Mouse (Mus musculus) CH12.LX (cell line): ENCODE data around the gene Ttc7. TPM values are rescaled to one million over a fixed set of nuclear protein-coding genes. Genes with fewer than 3 reads are reported as not detected.

Source experiments
- DNase-seq: peaks from one replicate; pipeline ENCODE4 v3.0.0-alpha.2; 2013; ENCODE audit errors: extremely low read depth
- H3K27ac ChIP-seq: 2 replicates; pipeline ENCODE4 v1.5.1; 2012; ENCODE audit warnings: low read depth, mild to moderate bottlenecking, control low read depth, moderate library complexity; ENCODE audit not compliant: insufficient read depth
- H3K27me3 ChIP-seq: replicated peaks from 2 replicates; pipeline ENCODE3; 2012; ENCODE audit warnings: inconsistent platforms
- H3K36me3 ChIP-seq, 2 experiments: replicated peaks in 1 of 2; 2 replicates each; pipeline versions ENCODE3 to v1.6.1; 2012; ENCODE audit warnings: inconsistent platforms in 1 of 2, low read length in 1 of 2, mild to moderate bottlenecking in 1 of 2, mixed read lengths in 1 of 2, moderate library complexity in 1 of 2; ENCODE audit not compliant: control insufficient read depth in 1 of 2, insufficient read depth in 1 of 2
- H3K4me1 ChIP-seq, 2 experiments: 2 replicates each; pipeline ENCODE4 v1.6.1; 2012; ENCODE audit warnings: inconsistent platforms in 1 of 2, moderate library complexity in 1 of 2; ENCODE audit not compliant: insufficient read depth in 2 of 2, control insufficient read depth in 1 of 2
- H3K4me2 ChIP-seq: 2 replicates; pipeline ENCODE4 v1.6.1; 2012; ENCODE audit warnings: low read depth, mild to moderate bottlenecking, control low read depth; ENCODE audit not compliant: poor library complexity, insufficient read depth, severe bottlenecking
- H3K4me3 ChIP-seq, 3 experiments: fragments of 150-350 bp in 1 of 3; sonication (generic) in 1 of 3; replicated peaks in 1 of 3; 2 replicates each; pipeline versions ENCODE3 to v1.5.1; 2011 to 2012; ENCODE audit warnings: low read depth in 2 of 3, low read length in 2 of 3, mild to moderate bottlenecking in 2 of 3, moderate library complexity in 2 of 3, control low read depth in 1 of 3, improper control_type of control experiment in 1 of 3, inconsistent platforms in 1 of 3, mixed read lengths in 1 of 3; ENCODE audit not compliant: poor library complexity in 1 of 3
- H3K79me2 ChIP-seq: replicated peaks from 2 replicates; pipeline ENCODE4 v1.6.1; 2012; ENCODE audit warnings: mild to moderate bottlenecking, moderate library complexity; ENCODE audit not compliant: control insufficient read depth, poor library complexity, insufficient read depth, severe bottlenecking; ENCODE audit errors: extremely low read depth
- H3K9ac ChIP-seq: 2 replicates; pipeline ENCODE4 v1.6.1; 2012; ENCODE audit warnings: low read depth, mild to moderate bottlenecking, control low read depth, moderate library complexity; ENCODE audit not compliant: insufficient read depth
- H3K9me3 ChIP-seq: replicated peaks from 2 replicates; pipeline ENCODE3; 2012; ENCODE audit warnings: low read length, inconsistent platforms, mixed read lengths
- CHD1 ChIP-seq: IDR thresholded peaks from 2 replicates; pipeline ENCODE4 v1.6.1; 2012; ENCODE audit warnings: low read depth, low read length, improper control_type of control experiment, inconsistent platforms
- E2F4 ChIP-seq: IDR thresholded peaks from 2 replicates; pipeline ENCODE4 v1.6.1; 2011; ENCODE audit warnings: low read depth, low read length, improper control_type of control experiment; ENCODE audit not compliant: insufficient replicate concordance
- EP300 ChIP-seq: IDR thresholded peaks from 2 replicates; pipeline ENCODE4 v1.6.1; 2011; ENCODE audit warnings: low read length, improper control_type of control experiment
- ETS1 ChIP-seq: conservative IDR thresholded peaks from 2 replicates; pipeline ENCODE4 v1.6.1; 2012; ENCODE audit warnings: low read depth, mild to moderate bottlenecking, inconsistent platforms, low read length, improper control_type of control experiment, moderate library complexity
- GABPA ChIP-seq: IDR thresholded peaks from 2 replicates; pipeline ENCODE4 v1.6.1; 2012; ENCODE audit warnings: low read depth, low read length, improper control_type of control experiment, inconsistent platforms; ENCODE audit not compliant: insufficient replicate concordance
- HCFC1 ChIP-seq: IDR thresholded peaks from 2 replicates; pipeline ENCODE4 v1.6.1; 2012; ENCODE audit warnings: low read depth, mild to moderate bottlenecking, inconsistent platforms, low read length, improper control_type of control experiment
- JUND ChIP-seq: conservative IDR thresholded peaks from 2 replicates; pipeline ENCODE4 v1.6.1; 2011; ENCODE audit warnings: low read depth, low read length, improper control_type of control experiment
- KAT2A ChIP-seq: IDR thresholded peaks from 2 replicates; pipeline ENCODE4 v1.6.1; 2012; ENCODE audit warnings: low read length, improper control_type of control experiment, inconsistent platforms; ENCODE audit not compliant: insufficient replicate concordance
- MAFK ChIP-seq: IDR thresholded peaks from 2 replicates; pipeline ENCODE4 v1.6.1; 2011; ENCODE audit warnings: low read length, improper control_type of control experiment; ENCODE audit not compliant: insufficient replicate concordance
- MXI1 ChIP-seq: IDR thresholded peaks from 2 replicates; pipeline ENCODE4 v1.6.1; 2011; ENCODE audit warnings: mild to moderate bottlenecking, low read depth, low read length, improper control_type of control experiment
- MYC ChIP-seq: IDR thresholded peaks from 2 replicates; pipeline ENCODE4 v1.6.1; 2011; ENCODE audit warnings: low read depth, mild to moderate bottlenecking, improper control_type of control experiment, low read length
- NELFE ChIP-seq: IDR thresholded peaks from 2 replicates; pipeline ENCODE4 v1.6.1; 2011; ENCODE audit warnings: low read depth, low read length, improper control_type of control experiment
- NRF1 ChIP-seq: IDR thresholded peaks from 2 replicates; pipeline ENCODE4 v1.6.1; 2014; ENCODE audit warnings: low read depth, mild to moderate bottlenecking, inconsistent platforms, low read length, improper control_type of control experiment, moderate library complexity
- SIN3A ChIP-seq: IDR thresholded peaks from 2 replicates; pipeline ENCODE4 v1.6.1; 2012; ENCODE audit warnings: low read length, improper control_type of control experiment, inconsistent platforms
- USF1 ChIP-seq: IDR thresholded peaks from 2 replicates; pipeline ENCODE4 v1.6.1; 2014; ENCODE audit warnings: low read depth, mild to moderate bottlenecking, inconsistent platforms, low read length, improper control_type of control experiment
- USF2 ChIP-seq: conservative IDR thresholded peaks from 2 replicates; pipeline ENCODE4 v1.6.1; 2011; ENCODE audit warnings: low read depth, low read length, improper control_type of control experiment
- ZC3H11A ChIP-seq: IDR thresholded peaks from 2 replicates; pipeline ENCODE4 v1.6.1; 2012; ENCODE audit warnings: low read depth, mild to moderate bottlenecking, inconsistent platforms, low read length, improper control_type of control experiment
- ZKSCAN1 ChIP-seq: IDR thresholded peaks from 2 replicates; pipeline ENCODE4 v1.6.1; 2012; ENCODE audit warnings: low read depth, inconsistent platforms, low read length, improper control_type of control experiment, borderline replicate concordance
- ZMIZ1 ChIP-seq: IDR thresholded peaks from 2 replicates; pipeline ENCODE4 v1.6.1; 2012; ENCODE audit warnings: low read depth, mild to moderate bottlenecking, inconsistent platforms, low read length, improper control_type of control experiment
- dilution Hi-C: fragments of 300-500 bp; cut with MboI; formaldehyde crosslinking; loops from 2 replicates; pipeline ENCODE4 v1.14.3; 2020; ENCODE audit warnings: low sequenced_read_pairs; ENCODE audit not compliant: extremely low pct_unique_long_range_greater_than_20kb, extremely low pct_ligation_motif_present
- in situ Hi-C: fragments of 300-500 bp; cut with MboI; formaldehyde crosslinking; loops from 3 replicates; pipeline ENCODE4 v1.14.3; 2019; ENCODE audit warnings: low sequenced_read_pairs, low pct_ligation_motif_present, low pct_unique_long_range_greater_than_20kb, mixed read lengths
- polyA plus RNA-seq: library from polyadenylated mRNA; unstranded; fragments of >175 nt; gene quantifications from 2 replicates; pipeline ENCODE4 v1.2.1, GENCODE M21; 2012; ENCODE audit warnings: low read depth; ENCODE audit not compliant: insufficient read length
- total RNA-seq, 2 experiments: library from RNA; depleted of rRNA; stranded (reverse); fragments of 300-350 nt in 1 of 2; fragments of >200 nt in 1 of 2; gene quantifications; 2 replicates each; pipeline ENCODE4 v1.2.3; 2012 to 2014

Gene Ttc7
- total and polyA plus RNA-seq, 3 experiments: 6.2 to 16.4 (median 12.8) TPM

- H3K36me3 ChIP-seq: peaks cover 0 to 14% of the 10 kb centered on the region in 2 experiments
- no peak overlapping the region for H3K4me2 ChIP-seq
- no peak overlapping the region for H3K4me3 ChIP-seq
- H3K9ac ChIP-seq: no peak overlapping the region
- no peaks in the 10 kb centered on the region for H3K79me2 ChIP-seq
- no peak for TF ChIP-seq NRF1
- TF ChIP-seq ZKSCAN1: no peak
- peaks cover 3% of the 10 kb centered on the region for H3K9me3 ChIP-seq
- dilution Hi-C loops: no loop called here
- peaks cover 19 to 57% of the 10 kb centered on the region in 2 experiments for H3K4me1 ChIP-seq
- H3K27ac ChIP-seq: no peak overlapping the region
- DNase-seq: no peak
- H3K27me3 ChIP-seq: no peaks in the 10 kb centered on the region
- in situ Hi-C loops: no loop called here
Measured at GRCm38 (mm10) chr17:87352898-87353225, 70.2 kb downstream of the Ttc7 start.

- no peak overlapping the region for H3K27ac ChIP-seq
- peaks cover 19 to 60% of the 10 kb centered on the region in 2 experiments for H3K4me1 ChIP-seq
- H3K36me3 ChIP-seq: peaks cover 0 to 9% of the 10 kb centered on the region in 2 experiments
- no peaks in the 10 kb centered on the region for H3K79me2 ChIP-seq
- no peaks in the 10 kb centered on the region for H3K27me3 ChIP-seq
- no peaks in the 10 kb centered on the region for H3K9me3 ChIP-seq
- H3K4me2 ChIP-seq: no peak overlapping the region
- H3K9ac ChIP-seq: no peak overlapping the region
- in situ Hi-C loops: no loop called here
- TF ChIP-seq ZKSCAN1 (no peak), USF1 (no peak), E2F4 (no peak), KAT2A (no peak), JUND (no peak), MAFK (no peak), CHD1 (no peak), MYC (no peak), HCFC1 (no peak), ZMIZ1 (no peak), GABPA (no peak), SIN3A (no peak), EP300 (no peak), ETS1 (no peak), USF2 (no peak), MXI1 (no peak), NELFE (no peak), ZC3H11A (no peak)
- dilution Hi-C loops: no loop called here
- DNase-seq: no peak
- H3K4me3 ChIP-seq: no peak overlapping the region
Measured at GRCm38 (mm10) chr17:87353745-87354320, 71.1 kb downstream of the Ttc7 start.
